Mouse (Mus musculus) cortical plate, adult 2 months (tissue): ENCODE results near the gene Pip5k1b.

ENCODE experiments used
- CTCF ChIP-seq: fragments of 200-500 bp; IDR thresholded peaks from 2 replicates; pipeline ENCODE4 v1.5.1; 2011; ENCODE audit warnings: mild to moderate bottlenecking, control low read depth, low read length; ENCODE audit not compliant: insufficient read depth; ENCODE audit errors: extremely low read depth
- POLR2A ChIP-seq: fragments of 200-500 bp; IDR thresholded peaks from 2 replicates; pipeline ENCODE4 v1.6.1; 2011; ENCODE audit warnings: mild to moderate bottlenecking, low read length, control low read depth; ENCODE audit not compliant: insufficient read depth; ENCODE audit errors: extremely low read depth

DNA sequence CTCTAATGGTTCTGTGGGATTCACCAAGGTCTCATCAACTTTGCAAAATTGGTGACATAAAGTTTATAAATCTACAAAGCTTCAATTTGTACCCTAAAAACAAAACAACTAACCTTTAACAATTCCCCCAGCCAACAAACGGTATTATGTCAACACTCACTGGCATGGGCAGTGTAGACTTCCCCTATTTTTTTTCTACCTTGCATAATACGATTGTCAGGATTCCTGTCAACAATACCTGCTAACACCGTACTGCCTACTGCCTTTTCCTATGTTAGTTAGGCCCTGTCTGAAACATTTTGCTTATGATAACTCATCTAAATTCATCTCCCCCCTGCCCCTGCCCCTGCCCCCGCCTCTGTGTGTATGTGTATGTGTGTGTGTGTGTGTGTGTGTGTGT is 61.8 kb downstream of the Pip5k1b start:
- TF ChIP-seq POLR2A (no peak), CTCF (no peak)
